ENCODE assay signal across 13 mouse cellular contexts in the genomic region with DNA sequence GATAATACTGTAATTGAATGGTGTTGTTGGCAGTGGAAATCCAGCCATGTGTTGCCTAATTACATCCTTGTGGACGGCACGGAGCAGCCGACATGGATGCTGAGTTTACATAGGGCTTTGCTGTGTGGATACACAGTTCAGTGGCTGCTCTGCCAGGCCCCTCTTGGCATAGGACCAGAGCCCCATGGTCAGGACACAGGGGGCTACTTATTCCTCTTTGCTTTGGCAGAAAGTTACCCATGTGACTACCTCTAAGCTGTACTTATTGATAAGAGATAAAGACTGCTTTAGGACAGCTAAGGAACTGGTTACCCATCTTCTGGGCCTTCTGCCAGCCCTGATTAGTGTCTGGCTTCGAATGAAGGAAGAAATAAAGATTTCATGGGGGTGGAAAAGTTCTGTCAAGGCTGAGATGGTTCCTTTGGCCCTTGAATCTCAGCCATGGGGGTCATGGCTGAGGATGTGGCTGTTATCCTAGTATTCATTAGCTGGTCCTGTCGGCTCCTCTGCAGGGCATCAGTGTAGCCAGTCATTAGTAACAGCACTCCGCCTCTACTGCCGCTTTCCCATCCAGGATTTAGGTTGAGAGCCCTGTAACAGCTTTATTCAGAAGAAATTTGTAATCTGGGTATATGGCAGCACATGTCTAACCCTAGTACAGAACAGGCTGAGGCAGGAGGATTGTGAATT. TPM values are rescaled to one million over a fixed set of nuclear protein-coding genes. Genes with fewer than 3 reads are reported as not detected.
DNase-seq lines count a peak whose midpoint lies in the region; ATAC-seq and TF ChIP-seq lines count a peak whose summit lies in the region.
"Had no signal": no experiment of that assay in that cellular context is flagged by ENCODE, and none has a peak within 500 bp of the region (broad histone marks: within the 10 kb centered on the region; RNA-seq: fewer than 3 reads in every experiment).

No protein-coding gene starts in this region.

- H3K79me2 ChIP-seq in heart, adult 2 months (replicated peaks; ENCODE audit: control insufficient read depth, insufficient read depth, low read length) = no peaks in the 10 kb centered on the region

- TF ChIP-seq POLR2A in heart, adult 2 months (IDR thresholded peaks at IDR 0.05; ENCODE audit: insufficient read depth, low read depth, low read length) = no peak

- DNase-seq in kidney, postnatal 10 days = peak; percentile 27
- peak; percentile 7 for DNase-seq in retina, postnatal 1 day
- DNase-seq in retina, embryonic 14.5 days (ENCODE audit: low spot score) = no peak
- peak; percentile 78 for DNase-seq in hindbrain, postnatal 0 days (ENCODE audit: low spot score)
- peak; percentile 11 for DNase-seq in ovary, postnatal 14 days (ENCODE audit: low spot score)
- no peak for DNase-seq in heart, adult 2 months
- DNase-seq: cerebellum, postnatal 36 days had no signal

- no peak for ATAC-seq in kidney, embryonic 15.5 days (replicated peaks; ENCODE audit: low FRiP score)
- peak; percentile 90 for ATAC-seq in hindbrain, postnatal 0 days

- no peaks in the 10 kb centered on the region for H3K36me3 ChIP-seq in kidney, embryonic 15.5 days
- no peaks in the 10 kb centered on the region for H3K36me3 ChIP-seq in hindbrain, postnatal 0 days (ENCODE audit: insufficient read depth, low read length)
- no peaks in the 10 kb centered on the region for H3K36me3 ChIP-seq in heart, adult 2 months (ENCODE audit: control insufficient read depth, insufficient read depth, low read length)

- H3K9me3 ChIP-seq in kidney, embryonic 15.5 days (replicated peaks) = no peaks in the 10 kb centered on the region
- H3K9me3 ChIP-seq in hindbrain, postnatal 0 days (ENCODE audit: low read length) = no peaks in the 10 kb centered on the region

- no peak overlapping the region for H3K9ac ChIP-seq in kidney, embryonic 15.5 days
- H3K9ac ChIP-seq in hindbrain, postnatal 0 days (replicated peaks; ENCODE audit: low read length) = no peak overlapping the region
- H3K9ac ChIP-seq in heart, adult 2 months (ENCODE audit: low read depth, low read length) = no peak overlapping the region
- H3K9ac ChIP-seq: limb, embryonic 12.5 days had no signal

- H3K4me2 ChIP-seq in kidney, embryonic 15.5 days = no peak overlapping the region
- H3K4me2 ChIP-seq in hindbrain, postnatal 0 days (ENCODE audit: low read depth, low read length) = no peak overlapping the region
- H3K4me2 ChIP-seq: limb, embryonic 12.5 days had no signal

- intact Hi-C loops in heart, adult 2 months (cut with DNase I) = no loop called here

- WGBS in kidney, embryonic 15.5 days = 78% methylated on average over 7 of the region's 7 CpGs
- 42% methylated on average over 7 of the region's 7 CpGs for WGBS in hindbrain, postnatal 0 days
- WGBS in heart, adult 2 months = 59% methylated on average over 7 of the region's 7 CpGs

- no peak for TF ChIP-seq CTCF in hindbrain, postnatal 0 days (IDR thresholded peaks at IDR 0.05; ENCODE audit: low read depth)
- TF ChIP-seq CTCF in heart, adult 2 months (IDR thresholded peaks at IDR 0.05) = no peak

- H3K27me3 ChIP-seq in kidney, embryonic 15.5 days = no peaks in the 10 kb centered on the region
- H3K27me3 ChIP-seq in hindbrain, postnatal 0 days (ENCODE audit: insufficient read depth, low read length) = no peaks in the 10 kb centered on the region
- H3K27me3 ChIP-seq in heart, adult 2 months (ENCODE audit: control insufficient read depth, insufficient read depth, low read length) = no peaks in the 10 kb centered on the region
- H3K27me3 ChIP-seq: limb, embryonic 12.5 days had no signal

- no peak overlapping the region for H3K4me3 ChIP-seq in kidney, embryonic 15.5 days (replicated peaks)
- no peak overlapping the region for H3K4me3 ChIP-seq in hindbrain, postnatal 0 days (ENCODE audit: low read length)
- no peak overlapping the region for H3K4me3 ChIP-seq in heart, adult 2 months
- H3K4me3 ChIP-seq: limb, embryonic 12.5 days had no signal

- no peak for TF ChIP-seq EP300 in heart, adult 2 months (IDR thresholded peaks at IDR 0.05; ENCODE audit: insufficient read depth, low read depth, low read length)

- no peaks in the 10 kb centered on the region for H3K4me1 ChIP-seq in kidney, embryonic 15.5 days
- no peaks in the 10 kb centered on the region for H3K4me1 ChIP-seq in hindbrain, postnatal 0 days (ENCODE audit: insufficient read depth, low read length)
- no peaks in the 10 kb centered on the region for H3K4me1 ChIP-seq in heart, adult 2 months (ENCODE audit: control insufficient read depth, insufficient read depth, low read length)
- H3K4me1 ChIP-seq: limb, embryonic 12.5 days had no signal

- H3K27ac ChIP-seq in kidney, embryonic 15.5 days = no peak overlapping the region
- no peak overlapping the region for H3K27ac ChIP-seq in hindbrain, postnatal 0 days
- H3K27ac ChIP-seq in heart, adult 2 months = no peak overlapping the region
- H3K27ac ChIP-seq: limb, embryonic 12.5 days; macrophage had no signal

RNA-seq across cellular contexts. Expression of a gene that starts 17.8 kb away (rescaled TPM):
- not detected in 2 replicates for polyA plus RNA-seq in kidney, embryonic 15.5 days (2015; fragmentation: Nextera tagmentation; extraction: Ambion mirVana)
- total RNA-seq in hindbrain, postnatal 0 days (2014; rRNA removed) = not detected in 2 replicates
- not detected in 2 replicates for polyA plus RNA-seq in hindbrain, postnatal 0 days (2015; fragmentation: Nextera tagmentation; extraction: Ambion mirVana)
- total RNA-seq in heart, adult 2 months (2021) = not detected
- polyA plus RNA-seq in heart, adult 2 months (2012; rRNA removed) = not detected in 2 replicates
- total RNA-seq: heart, adult 8-10 months; neutrophil, adult 5-6 weeks had no signal
- polyA plus RNA-seq: large intestine, adult 2 months; limb, embryonic 12.5 days; macrophage had no signal

RNA-seq across cellular contexts. Expression of a gene that starts 47.7 kb away (rescaled TPM):
- 5.6 and 6.2 TPM in 2 replicates for polyA plus RNA-seq in kidney, embryonic 15.5 days (2015; fragmentation: Nextera tagmentation; extraction: Ambion mirVana)
- total RNA-seq in hindbrain, postnatal 0 days (2014; rRNA removed) = 3.0 and 3.4 TPM in 2 replicates
- polyA plus RNA-seq in hindbrain, postnatal 0 days (2015; fragmentation: Nextera tagmentation; extraction: Ambion mirVana) = 2.3 and 3.2 TPM in 2 replicates
- total RNA-seq in heart, adult 2 months (2021) = 10 to 100 TPM; 19.9 to 20.1 TPM
- polyA plus RNA-seq in heart, adult 2 months (2012; rRNA removed) = 17.4 and 21.8 TPM in 2 replicates

Comparison
In these comparisons a context has a peak if more than half of its experiments do, and no peak if none do; other contexts are left out.
1. DNase-seq: peak in kidney, postnatal 10 days (single experiment), retina, postnatal 1 day (single experiment), hindbrain, postnatal 0 days (single experiment) and ovary, postnatal 14 days (single experiment); none in retina, embryonic 14.5 days (single experiment) and heart, adult 2 months (0 of 2).